Mouse (Mus musculus) heart, adult 2 months (tissue): Measurements from ENCODE around the gene Stk39. TPM values are rescaled to one million over a fixed set of nuclear protein-coding genes. Genes with fewer than 3 reads are reported as not detected.

Experiments used
- DNase-seq, 2 experiments: peaks; one replicate each; pipeline ENCODE4 v3.0.0; 2021
- H3K27ac ChIP-seq: fragments of 200-600 bp; 2 replicates; pipeline ENCODE4 v1.8.1; 2022
- H3K27me3 ChIP-seq: fragments of 200-500 bp; 2 replicates; pipeline ENCODE4 v1.6.1; 2012; ENCODE audit warnings: mild to moderate bottlenecking, low read length, inconsistent platforms, mixed read lengths; ENCODE audit not compliant: control insufficient read depth, insufficient read depth
- H3K36me3 ChIP-seq: fragments of 200-500 bp; 2 replicates; pipeline ENCODE4 v1.6.1; 2012; ENCODE audit warnings: low read length, inconsistent platforms; ENCODE audit not compliant: control insufficient read depth, insufficient read depth
- H3K4me1 ChIP-seq: fragments of 200-500 bp; 2 replicates; pipeline ENCODE4 v1.6.1; 2011; ENCODE audit warnings: low read length; ENCODE audit not compliant: control insufficient read depth, insufficient read depth
- H3K4me3 ChIP-seq: fragments of 200-600 bp; 2 replicates; pipeline ENCODE4 v1.8.1; 2022
- H3K79me2 ChIP-seq: fragments of 200-500 bp; replicated peaks from 2 replicates; pipeline ENCODE4 v1.6.1; 2012; ENCODE audit warnings: mild to moderate bottlenecking, inconsistent platforms, low read length, moderate library complexity, mixed read lengths; ENCODE audit not compliant: control insufficient read depth, insufficient read depth
- H3K9ac ChIP-seq: fragments of 200-500 bp; 2 replicates; pipeline ENCODE4 v1.6.1; 2012; ENCODE audit warnings: low read depth, mild to moderate bottlenecking, control low read depth, inconsistent platforms, low read length, mixed read lengths
- CTCF ChIP-seq: fragments of 200-600 bp; IDR thresholded peaks from 2 replicates; pipeline ENCODE4 v1.8.1; 2022; ENCODE audit warnings: antibody characterized with exemption, mild to moderate bottlenecking, moderate library complexity
- EP300 ChIP-seq: fragments of 200-500 bp; IDR thresholded peaks from 2 replicates; pipeline ENCODE4 v1.6.1; 2011; ENCODE audit warnings: low read depth, low read length, control low read depth; ENCODE audit not compliant: insufficient read depth
- POLR2A ChIP-seq: fragments of 200-500 bp; IDR thresholded peaks from 2 replicates; pipeline ENCODE4 v1.6.1; 2011; ENCODE audit warnings: mild to moderate bottlenecking, low read depth, low read length, control low read depth; ENCODE audit not compliant: insufficient read depth
- WGBS: fragments of 180-500 bp; shearing (Covaris S2); methylation state at CpG from one replicate; pipeline ENCODE4 v1.1.7; 2018; 5-methylcytosine and 5-hydroxymethylcytosine counted together
- intact Hi-C: fragments of 180-260 bp; cut with DNase I; formaldehyde crosslinking; loops from one replicate; pipeline ENCODE4 v1.15.1; 2025
- polyA plus RNA-seq: library from polyadenylated mRNA; depleted of rRNA; stranded (reverse); fragments of >200 nt; gene quantifications from 2 replicates; pipeline ENCODE4 v1.2.3, GENCODE M21; 2012
- total RNA-seq, 2 experiments: library from RNA; stranded (reverse); gene quantifications; 2 replicates each; pipeline ENCODE4 v1.2.3; 2021

Stk39 gene
- total and polyA plus RNA-seq, 3 experiments: 34.2 to 85.2 (median 80.9) TPM

DNA sequence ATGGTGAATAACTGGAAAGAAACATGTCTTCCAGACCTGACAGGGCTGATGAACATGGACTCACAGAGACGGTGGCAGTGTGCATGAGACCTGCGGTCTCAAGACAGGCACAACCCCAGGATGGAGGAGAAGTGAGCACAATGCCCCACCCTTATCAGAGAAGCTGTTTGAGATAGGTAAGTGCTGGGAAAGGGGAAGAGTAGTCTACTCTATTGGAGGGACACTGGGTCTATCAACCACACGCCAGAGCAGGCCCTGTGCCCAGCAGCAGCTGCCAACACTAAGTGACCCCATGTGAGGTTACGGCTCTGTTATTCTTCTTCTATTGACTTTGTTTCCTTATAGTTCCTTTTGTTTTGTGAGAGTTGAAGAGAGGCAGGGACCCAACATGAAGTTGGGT, 202.4 kb downstream of the Stk39 start:
- DNase-seq: no peak
- H3K79me2 ChIP-seq: no peaks in the 10 kb centered on the region
- intact Hi-C loops: no loop called here
- no peaks in the 10 kb centered on the region for H3K27me3 ChIP-seq
- peaks cover 2% of the 10 kb centered on the region for H3K4me1 ChIP-seq
- H3K9ac ChIP-seq: no peak overlapping the region
- H3K4me3 ChIP-seq: no peak overlapping the region
- no peak overlapping the region for H3K27ac ChIP-seq
- H3K36me3 ChIP-seq: peaks cover 6% of the 10 kb centered on the region; the same call in 1 of the 2 replicates
- WGBS: 70% methylated on average over 4 of the region's 4 CpGs
- no peak for TF ChIP-seq EP300

DNA sequence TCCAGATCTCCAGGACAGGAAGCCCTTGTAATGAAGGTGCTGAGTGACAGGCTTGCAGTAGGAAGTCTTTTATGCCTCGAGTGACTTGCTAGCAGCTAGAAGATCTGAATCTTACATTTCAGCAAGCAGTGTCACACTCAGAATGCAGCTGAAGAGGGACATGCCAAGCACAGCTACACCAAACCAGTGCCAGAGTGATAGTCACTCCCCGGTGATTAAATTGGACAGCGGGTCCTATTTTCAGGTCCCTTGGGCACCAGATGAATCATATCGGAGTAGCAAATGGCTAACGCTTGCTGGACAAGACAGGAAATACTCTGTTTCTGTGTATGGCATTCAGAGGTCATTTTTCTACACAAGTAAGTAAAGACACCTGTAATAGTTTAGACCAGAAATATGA, 207.2 kb downstream of the Stk39 start:
- H3K27ac ChIP-seq: no peak overlapping the region
- peak in 1 of 2 experiments; percentile 9 for DNase-seq
- intact Hi-C loops: no loop called here
- no peaks in the 10 kb centered on the region; the same call in 1 of the 2 replicates for H3K79me2 ChIP-seq
- 37% methylated on average over 5 of the region's 5 CpGs for WGBS
- no peaks in the 10 kb centered on the region for H3K27me3 ChIP-seq
- H3K36me3 ChIP-seq: no peaks in the 10 kb centered on the region
- TF ChIP-seq POLR2A (no peak), EP300 (no peak), CTCF (no peak)
- no peak overlapping the region for H3K4me3 ChIP-seq
- H3K4me1 ChIP-seq: peaks cover 2% of the 10 kb centered on the region; the same call in 1 of the 2 replicates
- H3K9ac ChIP-seq: no peak overlapping the region

DNA sequence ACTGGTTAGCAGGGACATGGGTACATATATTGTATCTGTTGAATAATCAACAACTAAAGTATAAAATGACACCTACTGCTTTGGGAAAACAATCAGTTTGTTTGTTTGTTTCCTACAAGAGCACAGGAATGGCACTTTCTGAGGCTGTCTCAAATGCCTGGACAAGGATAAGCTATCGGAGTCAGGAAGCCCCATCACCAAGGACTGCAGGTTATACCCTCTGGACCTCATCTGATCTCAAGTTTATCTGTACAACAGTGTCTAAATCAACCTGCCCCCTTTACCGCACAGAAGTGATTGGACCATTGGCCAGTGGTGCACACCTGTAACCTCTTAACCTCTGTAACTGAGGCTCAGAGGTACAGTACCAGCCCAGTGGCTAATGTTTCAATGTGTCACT, 211.2 kb downstream of the Stk39 start:
- Histone ChIP-seq H3K36me3 (no peaks in the 10 kb centered on the region), H3K4me1 (peaks cover 2% of the 10 kb centered on the region; the same call in 1 of the 2 replicates), H3K27me3 (no peaks in the 10 kb centered on the region), H3K27ac (no peak overlapping the region), H3K4me3 (no peak overlapping the region), H3K9ac (no peak overlapping the region), H3K79me2 (no peaks in the 10 kb centered on the region; the same call in 1 of the 2 replicates)
- DNase-seq: no peak
- whole genome bisulfite sequencing: 95% methylated on average over 2 of the region's 2 CpGs
- intact Hi-C loops: no loop called here
- TF ChIP-seq POLR2A (no peak), CTCF (no peak), EP300 (no peak)

DNA sequence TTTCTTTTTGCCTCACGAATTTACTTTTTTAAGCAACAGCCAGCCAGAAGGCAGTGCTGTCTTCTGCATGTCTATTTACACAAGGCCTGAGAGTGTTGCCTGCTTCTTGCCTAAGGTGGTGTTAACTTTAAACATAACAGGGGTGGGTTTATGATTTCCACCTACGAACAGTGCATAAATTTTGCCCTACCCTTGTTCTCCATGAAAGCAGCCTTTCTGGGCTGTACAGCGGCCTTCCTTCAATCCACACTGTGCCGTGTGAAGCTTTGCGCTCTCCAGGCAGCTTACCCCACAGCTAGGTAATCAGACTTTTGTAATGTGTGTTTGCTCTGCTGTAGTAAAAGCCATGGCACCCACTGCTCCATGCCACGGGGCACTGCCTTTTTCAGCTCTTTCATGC, 214.5 kb downstream of the Stk39 start:
- Histone ChIP-seq H3K27ac (no peak overlapping the region), H3K9ac (no peak overlapping the region), H3K4me3 (no peak overlapping the region), H3K36me3 (no peaks in the 10 kb centered on the region), H3K27me3 (no peaks in the 10 kb centered on the region), H3K4me1 (no peaks in the 10 kb centered on the region), H3K79me2 (no peaks in the 10 kb centered on the region)
- intact Hi-C loops: no loop called here
- WGBS: 92% methylated on average over 6 of the region's 6 CpGs
- no peak for TF ChIP-seq EP300
- no peak for TF ChIP-seq CTCF
- DNase-seq: no peak

DNA sequence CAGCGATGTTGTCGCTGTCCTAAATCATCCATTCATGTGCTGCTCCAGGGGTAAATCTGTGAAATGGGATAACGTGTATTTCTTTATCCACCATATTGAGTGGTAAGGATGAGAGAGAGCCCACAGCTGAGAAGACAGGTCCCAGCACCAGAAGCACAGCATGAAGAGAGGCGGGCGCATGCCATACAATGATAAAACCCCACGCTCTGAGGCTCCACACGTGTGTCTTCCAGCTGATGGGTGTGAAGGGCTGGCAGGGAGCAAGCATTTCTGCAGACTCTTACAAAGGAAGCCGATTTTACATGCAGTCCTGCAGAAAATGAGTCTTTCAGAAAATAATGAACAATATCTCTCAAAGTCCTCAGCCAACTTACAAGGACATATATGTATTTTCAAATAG, 215.6 kb downstream of the Stk39 start:
- intact Hi-C loops: no loop called here
- TF ChIP-seq EP300 (no peak), CTCF (no peak), POLR2A (no peak)
- no peaks in the 10 kb centered on the region for H3K27me3 ChIP-seq
- H3K27ac ChIP-seq: no peak overlapping the region
- H3K79me2 ChIP-seq: no peaks in the 10 kb centered on the region
- no peak for DNase-seq
- H3K36me3 ChIP-seq: no peaks in the 10 kb centered on the region
- 89% methylated on average over 8 of the region's 8 CpGs for WGBS
- H3K9ac ChIP-seq: no peak overlapping the region
- no peak overlapping the region for H3K4me3 ChIP-seq
- H3K4me1 ChIP-seq: no peaks in the 10 kb centered on the region

DNA sequence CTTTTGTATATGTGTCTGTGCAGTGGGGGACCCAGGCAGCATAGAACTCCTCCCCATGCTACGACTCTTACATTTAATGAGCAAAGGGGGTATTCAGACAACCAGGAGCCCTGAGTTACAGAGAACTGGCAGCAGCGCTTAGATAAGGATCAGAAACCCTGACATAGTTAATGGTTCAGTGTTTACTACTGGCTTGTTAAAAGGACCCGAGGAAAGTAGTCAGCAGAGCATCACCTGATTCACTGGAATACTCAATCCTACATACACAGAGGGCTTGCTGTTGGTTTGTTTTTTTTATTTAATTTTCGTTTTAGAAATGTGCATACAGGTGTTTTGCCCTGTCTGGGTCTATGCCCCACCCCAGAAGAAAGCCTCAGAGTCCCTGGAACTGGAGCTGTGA, 217.3 kb downstream of the Stk39 start:
- Histone ChIP-seq H3K9ac (no peak overlapping the region), H3K4me1 (no peaks in the 10 kb centered on the region), H3K36me3 (no peaks in the 10 kb centered on the region), H3K27ac (no peak overlapping the region), H3K4me3 (no peak overlapping the region), H3K79me2 (no peaks in the 10 kb centered on the region), H3K27me3 (no peaks in the 10 kb centered on the region)
- DNase-seq: no peak
- WGBS: 88% methylated on average over 4 of the region's 4 CpGs
- TF ChIP-seq POLR2A (no peak), EP300 (no peak), CTCF (no peak)
- intact Hi-C loops: no loop called here
